Mouse (Mus musculus): ENCODE data around the gene Renbp. TPM values are rescaled to one million over a fixed set of nuclear protein-coding genes. Genes with fewer than 3 reads are reported as not detected.

Renbp gene
- polyA plus RNA-seq, 1 experiment = 8.7 TPM

- TF ChIP-seq POLR2A (IDR thresholded peaks at IDR 0.05; ENCODE audit: borderline replicate concordance, extremely low read depth, insufficient read depth, insufficient read length, poor library complexity, severe bottlenecking) (no peak), CTCF (IDR thresholded peaks at IDR 0.05; ENCODE audit: borderline replicate concordance, extremely low read depth, insufficient read depth, insufficient read length) (no peak)
- no peak for DNase-seq (ENCODE audit: low read depth)
Observed at GRCm38 (mm10) chrX:73964363-73964762, 33.7 kb upstream of the Renbp start.

- no peak for DNase-seq (ENCODE audit: low read depth)
- TF ChIP-seq POLR2A (IDR thresholded peaks at IDR 0.05; ENCODE audit: borderline replicate concordance, extremely low read depth, insufficient read depth, insufficient read length, poor library complexity, severe bottlenecking) = no peak
- no peak for TF ChIP-seq CTCF (IDR thresholded peaks at IDR 0.05; ENCODE audit: borderline replicate concordance, extremely low read depth, insufficient read depth, insufficient read length)
Observed at GRCm38 (mm10) chrX:73954988-73955387, 24.3 kb upstream of the Renbp start.

- no peak for DNase-seq (ENCODE audit: low read depth)
- TF ChIP-seq POLR2A (IDR thresholded peaks at IDR 0.05; ENCODE audit: borderline replicate concordance, extremely low read depth, insufficient read depth, insufficient read length, poor library complexity, severe bottlenecking) = no peak
- no peak for TF ChIP-seq CTCF (IDR thresholded peaks at IDR 0.05; ENCODE audit: borderline replicate concordance, extremely low read depth, insufficient read depth, insufficient read length)
Observed at GRCm38 (mm10) chrX:73952603-73953002, 22.0 kb upstream of the Renbp start.

GRCm38 (mm10) chrX:73949341-73949740 lies 18.7 kb upstream of the Renbp start:
- no peak for DNase-seq (ENCODE audit: low read depth)
- TF ChIP-seq POLR2A (IDR thresholded peaks at IDR 0.05; ENCODE audit: borderline replicate concordance, extremely low read depth, insufficient read depth, insufficient read length, poor library complexity, severe bottlenecking) (no peak), CTCF (IDR thresholded peaks at IDR 0.05; ENCODE audit: borderline replicate concordance, extremely low read depth, insufficient read depth, insufficient read length) (no peak)

DNA sequence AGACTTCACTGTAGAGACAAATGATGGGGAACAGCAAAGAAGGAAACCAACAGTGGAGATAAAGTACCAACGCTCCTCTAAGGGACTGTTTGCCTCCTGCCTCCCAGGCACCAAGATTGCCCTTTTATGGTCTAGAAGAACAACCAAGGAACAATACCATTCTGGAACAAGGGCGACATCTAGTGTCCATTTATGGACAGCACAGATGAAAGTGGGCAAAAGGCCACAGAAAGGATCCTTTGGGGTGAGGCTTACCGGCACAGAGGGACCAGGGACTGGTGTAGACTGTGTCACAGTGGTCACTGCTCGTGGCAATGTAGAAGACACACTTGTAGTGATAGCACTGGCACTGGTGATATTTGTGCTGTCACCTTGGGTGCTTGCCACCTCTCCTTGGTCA lies 18.0 kb upstream of the Renbp start:
- TF ChIP-seq CTCF (IDR thresholded peaks at IDR 0.05; ENCODE audit: borderline replicate concordance, extremely low read depth, insufficient read depth, insufficient read length) = peak; percentile 67; the same call in 1 of the 2 replicates
- TF ChIP-seq POLR2A (IDR thresholded peaks at IDR 0.05; ENCODE audit: borderline replicate concordance, extremely low read depth, insufficient read depth, insufficient read length, poor library complexity, severe bottlenecking) = no peak
- DNase-seq (ENCODE audit: low read depth) = peak; percentile 73

GRCm38 (mm10) chrX:73946896-73947295 lies 16.2 kb upstream of the Renbp start:
- TF ChIP-seq POLR2A (IDR thresholded peaks at IDR 0.05; ENCODE audit: borderline replicate concordance, extremely low read depth, insufficient read depth, insufficient read length, poor library complexity, severe bottlenecking) = no peak
- TF ChIP-seq CTCF (IDR thresholded peaks at IDR 0.05; ENCODE audit: borderline replicate concordance, extremely low read depth, insufficient read depth, insufficient read length) = no peak
- no peak for DNase-seq (ENCODE audit: low read depth)

GRCm38 (mm10) chrX:73942294-73942693 lies 11.6 kb upstream of the Renbp start:
- no peak for DNase-seq (ENCODE audit: low read depth)
- no peak for TF ChIP-seq POLR2A (IDR thresholded peaks at IDR 0.05; ENCODE audit: borderline replicate concordance, extremely low read depth, insufficient read depth, insufficient read length, poor library complexity, severe bottlenecking)
- no peak for TF ChIP-seq CTCF (IDR thresholded peaks at IDR 0.05; ENCODE audit: borderline replicate concordance, extremely low read depth, insufficient read depth, insufficient read length)

- TF ChIP-seq POLR2A (IDR thresholded peaks at IDR 0.05; ENCODE audit: borderline replicate concordance, extremely low read depth, insufficient read depth, insufficient read length, poor library complexity, severe bottlenecking) (no peak), CTCF (IDR thresholded peaks at IDR 0.05; ENCODE audit: borderline replicate concordance, extremely low read depth, insufficient read depth, insufficient read length) (no peak)
- no peak for DNase-seq (ENCODE audit: low read depth)
Observed at GRCm38 (mm10) chrX:73941860-73942259, 11.2 kb upstream of the Renbp start.

DNA sequence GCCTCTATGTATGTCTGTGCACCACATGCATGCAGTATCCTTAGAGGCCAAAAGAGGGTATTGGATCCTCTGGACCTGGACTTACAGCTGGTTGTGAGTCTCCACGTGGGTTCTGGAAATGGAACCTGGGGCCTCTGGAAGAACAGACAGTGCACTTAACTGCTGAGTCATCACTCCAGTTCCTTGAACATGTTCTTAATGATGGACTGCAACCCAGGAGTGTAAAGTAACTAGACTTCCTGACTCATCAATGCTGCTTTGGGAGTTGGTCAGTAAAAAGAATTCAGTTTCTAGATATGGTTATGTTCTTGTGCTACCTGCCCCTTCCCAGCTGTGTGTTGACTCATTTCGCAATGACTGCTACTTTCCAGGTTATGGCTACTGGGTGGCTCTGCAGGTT lies 1.2 kb upstream of the Renbp start:
- DNase-seq (ENCODE audit: low read depth) = no peak
- TF ChIP-seq POLR2A (IDR thresholded peaks at IDR 0.05; ENCODE audit: borderline replicate concordance, extremely low read depth, insufficient read depth, insufficient read length, poor library complexity, severe bottlenecking) = no peak
- TF ChIP-seq CTCF (IDR thresholded peaks at IDR 0.05; ENCODE audit: borderline replicate concordance, extremely low read depth, insufficient read depth, insufficient read length) = no peak

DNA sequence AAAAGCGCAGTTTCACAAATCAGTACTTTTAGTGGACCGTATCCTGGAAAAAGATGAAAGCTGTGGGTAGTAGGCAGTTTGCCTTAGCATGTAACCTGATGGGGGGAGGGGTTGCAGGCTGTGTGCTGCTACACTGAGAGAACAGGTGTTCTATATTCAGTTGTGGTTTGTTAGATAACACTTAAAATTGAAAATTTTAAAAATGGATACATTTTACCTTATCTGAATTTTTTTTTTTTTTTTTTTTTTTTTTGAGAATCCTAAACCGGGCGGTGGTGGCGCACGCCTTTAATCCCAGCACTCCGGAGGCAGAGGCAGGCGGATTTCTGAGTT lies 8.1 kb downstream of the Renbp start:
- DNase-seq (ENCODE audit: low read depth) = peak; percentile 32
- TF ChIP-seq POLR2A (IDR thresholded peaks at IDR 0.05; ENCODE audit: borderline replicate concordance, extremely low read depth, insufficient read depth, insufficient read length, poor library complexity, severe bottlenecking) = no peak
- no peak for TF ChIP-seq CTCF (IDR thresholded peaks at IDR 0.05; ENCODE audit: borderline replicate concordance, extremely low read depth, insufficient read depth, insufficient read length)

GRCm38 (mm10) chrX:73921823-73922549 lies 8.7 kb downstream of the Renbp start, which contains the start of the genes Arhgap4 and Naa10:
Arhgap4 (minus strand) TSS chrX:73921870.
Naa10 (minus strand) TSS chrX:73921944.
- DNase-seq (ENCODE audit: low read depth) = peak; percentile 96
- TF ChIP-seq CTCF (IDR thresholded peaks at IDR 0.05; ENCODE audit: borderline replicate concordance, extremely low read depth, insufficient read depth, insufficient read length) (no peak), POLR2A (IDR thresholded peaks at IDR 0.05; ENCODE audit: borderline replicate concordance, extremely low read depth, insufficient read depth, insufficient read length, poor library complexity, severe bottlenecking) (0 out of 2 replicates have a peak, but pooled peaks have one; percentile 13)

DNA sequence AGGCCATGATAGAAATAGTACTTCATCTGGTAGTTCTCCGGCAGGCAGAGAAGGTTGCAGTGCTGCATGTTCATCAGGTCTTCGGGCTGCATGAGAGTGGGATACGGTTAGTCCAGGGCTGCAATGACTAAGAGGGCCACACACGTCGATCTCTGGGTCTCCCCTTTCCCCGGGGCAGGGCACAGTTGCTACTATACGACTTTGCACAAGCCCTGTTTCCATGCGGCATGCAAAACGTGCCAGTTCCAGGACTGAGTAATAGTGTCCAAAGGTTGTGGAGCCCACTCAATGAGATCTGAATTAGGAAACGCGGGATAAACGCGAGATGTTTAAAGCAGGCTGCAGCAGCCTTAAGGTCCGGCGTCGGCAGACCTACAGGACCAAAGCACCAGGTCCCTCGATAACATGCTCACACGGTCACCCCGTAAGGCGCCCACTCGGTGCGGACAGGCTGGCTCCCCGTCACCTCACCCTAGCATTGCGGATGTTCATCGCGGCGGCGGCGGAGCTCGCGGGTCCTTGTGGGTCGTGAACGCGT lies 9.3 kb downstream of the Renbp start:
- no peak for TF ChIP-seq POLR2A (IDR thresholded peaks at IDR 0.05; ENCODE audit: borderline replicate concordance, extremely low read depth, insufficient read depth, insufficient read length, poor library complexity, severe bottlenecking)
- no peak for TF ChIP-seq CTCF (IDR thresholded peaks at IDR 0.05; ENCODE audit: borderline replicate concordance, extremely low read depth, insufficient read depth, insufficient read length)
- no peak for DNase-seq (ENCODE audit: low read depth)

All from brain, embryonic 14.5 days (tissue).